Mouse (Mus musculus) ovary, postnatal 14 days (tissue): ENCODE measurements around the gene Ripply3.

Source experiments
- DNase-seq: peaks from one replicate; pipeline ENCODE4 v3.0.0; 2022; ENCODE audit warnings: low spot score

Ripply3 gene

DNA sequence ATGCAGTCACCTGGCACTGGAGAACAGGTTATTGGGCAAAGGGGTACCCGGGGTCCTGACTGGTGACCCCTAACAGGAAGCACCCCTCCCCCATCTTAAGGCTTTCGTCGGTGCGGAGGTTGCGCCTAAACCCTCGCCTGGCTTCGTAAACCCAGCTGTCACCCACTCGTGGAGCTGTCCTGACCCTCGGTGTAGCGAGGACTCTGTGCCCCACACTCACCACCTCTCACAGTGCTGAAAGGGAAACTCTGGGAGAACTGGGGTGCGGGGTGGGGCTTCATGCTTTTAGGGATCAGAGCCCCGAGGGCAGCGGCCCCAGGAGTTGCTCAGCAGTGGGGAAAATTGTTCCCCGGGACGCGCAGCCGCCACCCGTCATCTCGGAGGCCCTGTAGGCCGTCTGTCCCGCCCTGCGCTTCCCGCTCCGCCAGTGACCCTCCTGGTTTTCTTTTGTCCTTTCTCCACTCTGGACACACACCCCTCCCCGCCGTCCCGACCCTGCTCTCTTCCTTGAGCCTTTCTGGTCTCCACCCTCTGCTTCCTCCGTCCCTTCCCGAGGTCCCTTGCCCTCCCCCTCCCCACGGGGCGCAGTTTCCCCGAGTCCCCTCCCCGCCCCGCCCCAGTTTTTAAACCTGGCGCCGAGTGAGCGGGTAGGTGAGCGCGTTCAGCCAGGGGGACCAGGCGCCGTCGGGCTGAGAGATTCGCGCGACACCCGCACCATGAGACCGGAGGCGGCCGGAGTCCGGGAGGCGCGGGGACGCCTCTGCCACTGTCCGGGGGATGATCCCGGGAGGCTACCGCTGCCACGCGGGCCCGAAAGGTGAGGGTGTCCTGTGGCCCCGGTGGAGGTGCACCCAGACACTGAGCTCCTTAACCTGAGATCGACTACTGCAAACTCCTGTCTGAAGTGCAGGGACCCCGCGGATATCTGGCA is at the start of gene Ripply3:
Gene Ripply3 (plus strand): TSS at position 640 of the 931 bp plus-strand sequence.
- DNase-seq, result peak; percentile 25

DNA sequence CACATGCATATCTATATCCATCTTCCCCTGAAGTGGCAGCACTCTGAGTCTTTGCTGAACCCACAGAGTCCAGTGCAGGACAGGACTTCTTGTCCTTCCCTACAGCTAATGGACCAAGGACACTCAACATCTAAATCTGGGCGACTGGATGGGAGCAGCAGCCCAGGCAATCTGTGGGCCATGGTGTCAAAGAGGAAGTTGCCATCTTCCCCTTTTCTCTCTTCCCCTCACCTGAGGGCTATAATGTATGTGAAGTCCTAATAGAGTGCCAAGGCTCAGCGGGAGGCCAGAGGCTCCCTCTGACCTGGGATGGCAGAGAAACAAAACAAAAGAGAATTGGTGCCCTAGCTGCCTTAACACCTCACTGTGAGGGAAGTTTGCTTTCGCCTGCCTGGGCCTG is 44.2 kb upstream of the Ripply3 start:
- no peak for DNase-seq

DNA sequence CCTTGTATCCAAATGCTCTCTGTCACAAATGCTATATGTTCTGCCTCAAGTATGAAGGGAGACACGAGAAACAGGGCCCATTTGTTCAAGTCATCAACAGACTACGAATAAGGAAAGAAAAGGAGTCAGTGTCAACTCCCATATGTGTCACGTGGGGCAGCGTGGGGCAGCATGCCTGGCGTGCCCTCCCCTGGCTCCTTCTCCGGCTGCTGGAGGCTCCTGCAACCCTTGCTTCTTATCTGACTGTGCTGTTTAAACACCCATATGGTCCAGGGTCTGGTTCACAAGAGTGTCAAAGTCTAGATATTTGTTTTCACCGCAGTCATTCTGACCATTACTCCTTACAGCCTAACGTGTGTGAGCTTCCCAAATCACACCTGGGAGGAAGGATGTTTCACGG is 40.4 kb upstream of the Ripply3 start:
- no peak for DNase-seq

DNA sequence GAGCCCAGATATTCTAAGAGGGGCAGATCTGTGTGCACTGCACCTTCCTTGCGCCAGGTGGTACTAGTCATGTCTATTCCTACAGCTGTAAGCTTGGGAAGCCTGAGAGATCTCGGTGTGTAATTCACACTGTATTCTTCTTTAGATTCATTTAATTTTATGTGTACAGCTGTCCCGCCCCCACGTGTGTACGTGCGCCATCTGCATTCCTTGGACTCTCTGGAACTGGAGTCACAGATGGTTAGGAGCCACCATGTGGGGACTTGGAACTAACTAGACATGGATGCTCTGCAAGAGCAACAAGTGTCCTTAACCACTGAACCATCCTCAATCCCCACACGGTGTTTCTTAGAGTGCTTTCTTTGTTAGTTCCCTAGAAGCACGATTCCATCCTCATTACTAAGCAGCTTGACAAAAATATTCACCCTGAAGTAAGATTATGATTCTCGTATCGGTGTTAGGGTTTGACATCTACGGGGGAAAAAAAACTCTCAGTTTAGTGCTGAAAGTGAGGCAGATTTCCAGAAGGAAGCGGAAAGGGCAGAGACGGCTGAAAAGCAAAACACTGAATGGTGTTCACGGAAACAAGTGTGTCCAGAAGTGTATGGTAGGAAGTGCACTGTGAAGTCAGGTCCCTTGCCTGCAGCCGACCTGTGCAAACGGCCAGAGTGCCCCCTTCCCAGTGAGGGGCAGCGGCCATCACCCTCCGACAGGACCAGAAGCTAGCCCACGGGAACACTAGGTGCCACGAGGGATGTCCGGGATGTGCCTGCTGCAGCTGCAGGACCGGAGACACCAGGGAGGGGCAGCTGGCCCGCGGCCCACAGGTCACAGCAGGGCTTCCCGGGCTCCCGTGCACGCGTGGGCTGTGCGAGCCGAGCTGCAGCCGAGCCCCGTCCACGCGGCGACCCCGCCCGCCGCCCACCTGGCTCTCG is 38.8 kb upstream of the Ripply3 start:
- no peak for DNase-seq

DNA sequence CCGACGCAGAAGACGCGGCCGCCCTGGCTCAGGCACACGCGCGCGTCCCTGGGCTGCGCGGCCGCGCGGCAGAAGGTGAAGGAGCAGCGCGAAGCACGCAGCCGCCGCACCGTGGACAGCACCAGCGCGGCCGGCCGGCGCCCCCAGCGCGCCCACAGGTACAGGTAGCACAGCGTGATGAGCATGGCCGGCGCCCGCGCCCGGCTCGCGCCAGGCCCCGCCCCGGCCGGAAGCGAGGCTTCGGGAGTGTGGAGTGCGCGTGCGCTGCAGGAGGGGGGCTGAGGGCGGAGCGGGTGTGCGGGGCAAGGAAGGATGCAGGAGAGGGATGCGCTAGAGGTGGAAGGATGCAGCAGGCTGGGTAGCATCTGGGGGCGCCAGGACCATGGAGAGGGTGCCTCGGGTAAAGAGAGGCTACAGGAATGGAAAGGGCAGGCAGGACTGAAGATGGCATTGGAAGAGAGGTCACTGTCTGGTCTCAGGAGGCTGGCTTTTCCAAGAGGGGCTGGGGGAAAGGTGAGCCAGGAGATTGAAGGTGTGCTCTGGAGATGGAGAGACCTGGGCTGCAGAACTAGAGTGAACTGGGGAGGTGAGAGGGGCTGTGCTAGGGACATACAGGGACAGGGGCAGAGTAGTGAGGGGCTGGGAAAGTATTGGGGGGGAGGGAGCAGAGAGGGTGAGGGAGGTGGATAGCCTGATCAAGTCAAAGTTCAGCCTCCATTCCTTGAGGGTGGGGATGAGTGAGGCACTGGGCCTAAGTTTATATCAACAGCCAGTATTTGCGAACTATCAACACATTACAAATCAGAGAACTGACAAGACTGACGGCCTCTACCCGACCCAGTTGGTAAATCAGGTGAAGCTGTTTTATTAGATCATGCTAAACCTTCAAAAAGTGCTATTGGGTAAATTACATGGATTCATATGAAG is 37.9 kb upstream of the Ripply3 start:
- peak; percentile 66 for DNase-seq

DNA sequence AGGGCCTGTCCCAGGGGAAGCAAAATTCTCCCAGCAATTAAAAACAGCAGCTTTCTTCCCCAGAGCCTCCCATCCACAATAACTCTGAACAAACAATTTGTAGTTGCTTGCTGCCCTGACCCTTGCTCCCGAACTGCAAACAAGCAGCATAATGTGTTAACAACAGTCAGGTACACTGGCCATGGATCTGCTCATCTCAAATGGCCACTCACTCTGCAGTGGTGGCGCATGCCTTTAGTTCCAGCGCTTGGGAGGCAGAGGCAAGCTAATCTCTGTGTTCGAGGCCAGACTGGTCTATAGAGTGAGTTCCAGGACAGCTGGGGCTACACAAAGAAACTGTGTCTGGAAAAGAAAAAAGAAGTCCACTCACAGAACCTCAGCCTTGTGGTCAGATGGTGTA is 37.1 kb upstream of the Ripply3 start:
- DNase-seq, result no peak

DNA sequence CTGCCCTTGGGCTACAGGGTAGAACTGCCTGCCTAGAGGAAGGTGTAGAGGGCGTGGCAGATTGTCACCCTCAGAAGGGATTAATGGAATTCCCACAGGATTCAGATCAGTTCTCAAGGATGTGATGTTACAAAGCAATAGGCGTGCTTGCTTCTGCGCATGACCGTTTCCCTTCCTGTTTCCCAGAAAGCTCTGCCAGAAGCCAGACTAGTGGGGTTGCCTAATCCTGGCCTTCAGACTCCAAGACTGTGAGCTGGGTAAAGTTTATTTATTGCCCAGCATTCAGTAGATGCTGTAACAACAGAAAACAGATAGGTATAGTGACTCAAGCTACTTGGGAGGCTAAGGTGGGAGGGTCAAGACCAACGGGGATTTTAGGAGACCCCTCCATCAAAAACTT is 30.1 kb upstream of the Ripply3 start:
- DNase-seq, result no peak

DNA sequence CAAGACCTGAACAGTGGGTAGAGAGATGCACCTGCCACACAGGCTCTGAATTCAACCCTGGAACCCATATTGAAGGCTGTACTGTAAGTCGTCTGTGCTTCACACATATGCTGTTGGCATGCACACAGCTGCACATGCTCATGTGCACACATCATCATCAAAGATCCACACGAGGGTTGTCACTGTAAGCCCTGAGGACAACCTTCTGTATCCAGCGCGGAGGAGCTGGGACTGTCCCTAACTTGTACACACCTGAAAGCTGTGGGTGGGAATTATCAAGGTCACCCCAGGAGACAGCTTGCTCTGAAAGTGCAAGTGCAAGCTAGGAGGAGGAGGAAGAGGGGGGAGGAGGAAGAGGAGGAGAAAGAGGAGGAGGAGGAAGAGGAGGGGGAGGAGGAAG is 29.0 kb upstream of the Ripply3 start:
- no peak for DNase-seq

DNA sequence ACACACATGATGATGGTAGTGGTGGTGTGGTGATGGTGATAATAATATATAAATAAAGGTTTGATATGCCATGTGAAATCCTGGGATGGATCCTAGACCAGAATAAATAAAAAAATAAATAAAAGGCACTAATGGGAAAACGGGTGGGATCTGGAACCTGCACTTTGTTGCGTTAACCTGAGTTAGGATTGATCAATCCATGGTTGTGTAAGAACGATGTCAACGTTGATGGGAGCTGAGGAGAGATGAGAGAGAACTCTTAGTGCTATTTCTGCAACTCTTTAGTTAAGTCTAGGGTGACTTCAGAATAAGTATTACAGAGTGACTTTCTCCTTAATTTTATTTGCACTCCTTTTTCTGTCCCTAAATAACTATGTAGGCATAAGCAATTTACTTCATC is 27.0 kb upstream of the Ripply3 start:
- no peak for DNase-seq

DNA sequence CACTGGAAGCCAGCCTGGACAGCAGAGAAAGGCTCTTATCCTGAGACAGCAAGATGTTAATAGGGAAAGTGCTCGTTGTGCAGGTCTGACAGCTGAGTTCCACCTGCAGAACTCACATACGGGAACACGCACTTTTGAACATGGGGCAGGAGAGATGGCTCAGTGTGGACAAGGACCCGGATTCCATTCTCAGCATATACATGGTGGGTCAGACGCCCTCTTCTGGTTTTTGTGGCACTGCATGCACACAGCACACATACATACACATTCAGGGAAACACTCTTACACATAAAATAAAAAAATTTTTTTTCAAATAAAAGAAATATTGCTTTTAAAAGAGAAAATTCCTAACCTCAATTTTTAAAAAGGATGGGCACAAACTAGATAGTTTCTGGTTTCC is 26.5 kb upstream of the Ripply3 start:
- no peak for DNase-seq

DNA sequence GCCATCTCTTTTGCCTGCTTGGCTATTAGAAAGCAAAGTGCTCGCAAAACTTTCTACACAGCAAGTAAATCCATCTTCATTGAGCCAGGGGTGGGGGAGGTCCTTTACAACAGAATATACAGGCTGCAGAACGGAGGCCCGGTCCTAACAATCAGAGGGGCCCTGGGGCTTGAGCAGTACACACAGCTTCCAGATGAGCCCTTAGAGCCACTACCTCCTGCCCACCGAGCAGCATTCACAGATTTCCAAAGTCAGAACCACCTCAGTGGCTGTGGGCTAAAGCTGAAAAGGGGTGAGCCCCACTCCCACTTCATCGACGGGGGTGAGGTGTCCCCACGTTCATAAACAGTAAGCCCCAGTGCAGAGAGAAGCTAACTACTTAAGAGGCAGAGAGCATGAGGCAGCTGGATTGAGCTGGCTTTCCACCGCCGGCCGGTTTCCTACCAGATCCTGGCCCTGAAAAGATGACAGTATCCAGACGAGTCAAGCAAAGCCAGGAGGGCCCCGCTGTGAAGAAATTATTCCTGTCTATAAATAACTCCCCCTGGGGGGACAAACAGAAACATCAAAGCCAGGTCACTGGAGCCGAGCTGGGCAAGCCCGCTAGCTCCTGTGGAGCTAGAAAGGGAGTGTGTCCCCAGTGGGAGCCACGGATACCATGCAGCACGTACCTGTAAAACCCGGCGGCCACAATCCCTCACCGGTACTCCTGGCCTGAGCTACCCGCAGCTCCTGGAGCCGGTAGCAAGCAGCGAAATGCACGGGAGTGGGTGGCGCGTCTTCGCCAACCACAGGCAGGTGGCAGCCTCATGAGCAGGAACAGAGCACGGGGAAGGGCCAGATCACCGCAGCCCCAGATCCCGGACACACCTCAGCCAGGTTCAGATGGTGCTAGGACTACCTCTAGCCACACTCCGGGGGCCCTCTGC is 25.7 kb upstream of the Ripply3 start:
- DNase-seq, result no peak

DNA sequence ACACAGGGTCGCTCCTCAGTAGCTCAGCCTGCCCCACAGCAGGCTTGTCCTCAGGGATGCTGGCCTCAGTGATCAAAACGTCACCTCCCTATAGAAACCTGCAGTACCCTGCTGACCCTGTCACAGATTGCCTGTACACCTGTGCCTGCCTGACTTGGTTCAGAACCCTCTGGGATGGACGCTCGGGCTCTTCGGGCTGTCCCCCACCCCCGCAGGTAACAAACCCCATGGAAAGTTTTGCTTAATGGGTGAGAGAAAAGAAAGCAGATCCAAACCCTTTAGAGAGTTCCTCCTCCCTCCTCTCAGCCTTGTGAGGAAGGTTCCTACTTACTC is 25.1 kb upstream of the Ripply3 start:
- DNase-seq, result no peak

DNA sequence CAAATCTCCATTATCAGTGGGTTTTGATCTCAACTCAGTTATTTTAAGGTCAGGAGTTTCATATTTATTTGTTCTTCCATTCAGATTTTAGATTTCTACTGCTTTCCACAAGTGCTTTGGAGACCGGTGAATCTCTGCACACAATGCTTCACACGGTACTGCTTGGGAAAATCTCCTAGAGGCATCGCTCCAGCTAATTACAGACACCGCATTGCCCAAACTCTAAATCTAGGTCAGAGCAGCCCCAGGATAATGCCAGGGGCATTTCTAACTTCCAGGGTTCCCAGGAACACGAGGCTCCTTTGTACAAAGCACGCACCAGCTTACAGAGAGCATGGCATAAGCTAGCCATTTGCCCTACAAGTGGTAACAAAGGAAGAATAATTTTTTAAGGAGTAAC is 20.7 kb upstream of the Ripply3 start:
- no peak for DNase-seq

DNA sequence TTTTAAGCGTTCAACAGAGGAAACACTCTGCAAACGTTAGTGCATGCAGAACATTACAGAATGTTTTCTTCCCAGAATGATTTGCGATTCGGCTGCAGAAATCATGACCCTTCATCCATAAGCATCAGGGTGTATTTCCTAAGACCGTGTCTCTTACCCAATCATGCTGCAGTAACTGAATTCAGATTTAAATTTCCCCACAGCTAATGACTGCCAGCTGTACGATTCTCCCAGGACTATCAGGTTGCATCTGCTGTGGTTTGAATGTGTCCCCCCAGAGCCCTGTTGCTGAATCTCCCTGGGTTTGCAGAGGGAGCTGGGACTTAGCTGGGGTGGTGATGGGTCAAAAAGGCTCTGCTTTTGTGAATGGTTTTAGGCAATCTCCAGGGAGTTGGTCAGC is 20.3 kb upstream of the Ripply3 start:
- DNase-seq, result no peak

DNA sequence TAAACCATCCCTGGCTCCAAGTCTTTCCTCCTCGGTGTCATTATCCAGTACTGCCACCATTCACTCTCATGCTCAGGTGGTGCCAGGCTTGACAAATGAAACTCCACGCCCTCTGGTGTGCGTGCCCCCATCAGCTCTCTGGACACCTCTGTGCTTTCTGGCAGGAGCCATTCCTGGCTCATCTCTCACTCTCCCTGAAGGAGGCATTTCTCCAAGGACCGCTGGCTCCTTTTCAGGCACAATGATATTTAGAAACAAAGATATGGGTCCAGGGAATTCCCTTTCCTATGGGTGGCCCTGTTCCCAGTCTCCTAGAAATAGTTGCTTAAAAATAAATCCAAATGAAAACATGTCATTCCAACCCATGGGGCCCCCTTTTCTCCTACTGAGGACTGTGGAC is 19.2 kb upstream of the Ripply3 start:
- no peak for DNase-seq

DNA sequence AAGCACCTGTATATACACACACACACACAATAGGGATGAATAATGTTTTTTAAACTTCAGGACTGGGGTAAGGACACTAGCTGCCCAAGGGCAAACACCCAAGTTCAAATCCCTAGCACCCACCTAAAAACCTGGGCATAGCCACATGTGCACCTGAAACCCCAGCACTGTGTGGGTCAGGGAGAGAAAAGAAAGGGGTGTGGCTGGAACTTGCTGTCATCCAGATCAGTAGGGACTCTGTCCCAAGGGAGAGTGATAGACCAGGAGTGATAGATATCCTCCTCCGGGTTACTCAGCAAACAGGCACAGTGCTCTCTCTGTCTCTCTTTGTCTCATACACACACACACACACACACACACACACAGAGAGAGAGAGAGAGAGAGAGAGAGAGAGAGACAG is 16.8 kb upstream of the Ripply3 start:
- no peak for DNase-seq

DNA sequence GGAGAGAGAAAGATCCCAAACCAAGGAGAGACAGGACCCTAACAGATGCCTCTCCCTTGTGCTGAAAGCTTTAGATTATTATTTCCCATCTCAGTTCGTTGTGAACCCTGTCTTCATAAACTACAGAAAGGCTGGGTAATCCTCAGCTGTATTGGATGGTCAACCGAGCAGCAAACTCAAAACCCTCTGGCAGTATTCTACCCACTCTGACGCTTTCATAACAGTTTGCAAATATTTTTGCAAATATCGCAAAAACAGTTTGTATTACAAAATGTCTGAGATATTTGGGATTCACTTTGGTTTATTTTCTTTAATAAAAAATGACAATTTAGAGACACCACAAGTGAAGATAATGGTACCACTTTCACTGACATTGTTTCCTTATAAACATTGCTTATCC is 16.3 kb upstream of the Ripply3 start:
- DNase-seq, result no peak

DNA sequence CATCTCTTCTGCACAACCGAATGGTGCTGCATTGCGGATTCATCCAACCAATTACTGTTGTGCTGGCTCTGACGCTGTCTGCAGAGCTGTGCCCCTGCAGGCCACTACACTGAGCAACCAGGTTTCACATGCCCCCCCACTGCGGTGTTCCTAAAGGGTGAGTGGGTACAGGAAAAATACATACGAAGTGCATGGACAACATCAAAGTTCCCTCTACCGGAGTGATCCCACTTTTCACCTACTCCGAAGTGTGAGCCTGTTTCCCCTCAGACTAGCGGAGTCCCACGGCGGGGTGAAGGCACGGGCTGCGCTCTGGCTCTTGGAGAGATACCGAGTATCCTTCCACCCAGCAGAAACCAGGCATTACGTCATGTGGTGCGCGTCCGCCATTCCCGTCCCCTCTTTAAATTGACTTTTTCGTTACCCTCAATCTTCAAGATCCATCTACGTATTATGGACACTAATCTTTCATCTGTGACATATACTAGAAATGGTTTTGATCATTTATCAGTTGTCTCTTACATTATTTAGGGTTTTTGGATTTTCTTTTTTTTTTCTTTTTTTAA is 15.5 kb upstream of the Ripply3 start:
- DNase-seq, result peak; percentile 66

DNA sequence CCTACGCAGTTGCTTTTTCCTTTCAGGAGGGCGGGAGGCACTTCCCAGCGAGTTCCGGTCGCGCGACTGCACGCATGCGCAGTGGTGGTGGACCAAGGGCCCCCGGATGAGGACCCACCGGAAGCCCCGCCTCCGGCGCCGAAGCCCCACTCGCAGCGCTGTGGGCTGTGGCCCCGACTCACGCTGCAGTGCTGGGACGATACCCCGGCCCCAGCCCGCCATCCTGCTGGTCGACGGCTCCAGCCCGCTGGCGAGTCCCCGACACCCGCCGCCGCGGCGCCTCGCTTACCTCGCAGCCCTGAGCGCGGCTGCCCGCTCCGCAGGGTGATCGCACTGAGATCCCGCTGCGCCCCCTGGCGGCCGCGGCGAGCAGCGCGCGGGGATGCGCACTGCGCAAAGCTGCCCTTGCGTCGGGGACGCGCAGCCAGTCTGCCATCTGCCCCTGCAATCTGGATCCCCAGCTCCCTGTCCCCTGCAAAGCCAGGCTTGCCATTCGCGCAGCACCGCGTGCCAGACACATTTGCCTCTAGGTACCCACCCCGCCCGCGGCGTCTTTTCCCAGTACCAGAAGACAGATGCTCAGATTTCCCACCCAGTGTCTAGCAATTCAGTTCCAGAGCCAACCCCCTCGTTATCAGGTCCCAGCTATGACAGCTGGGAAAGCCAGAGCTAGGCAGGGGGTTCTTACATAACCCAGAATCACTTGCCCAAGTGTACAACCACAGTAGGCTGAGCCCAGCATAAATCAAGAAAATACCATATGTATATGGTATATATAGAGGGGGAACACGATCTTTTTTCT is 14.8 kb upstream of the Ripply3 start, which contains the start of gene Hlcs:
Gene Hlcs (minus strand): TSS at position 343 of the 802 bp plus-strand sequence.
- DNase-seq, result peak; percentile 96

DNA sequence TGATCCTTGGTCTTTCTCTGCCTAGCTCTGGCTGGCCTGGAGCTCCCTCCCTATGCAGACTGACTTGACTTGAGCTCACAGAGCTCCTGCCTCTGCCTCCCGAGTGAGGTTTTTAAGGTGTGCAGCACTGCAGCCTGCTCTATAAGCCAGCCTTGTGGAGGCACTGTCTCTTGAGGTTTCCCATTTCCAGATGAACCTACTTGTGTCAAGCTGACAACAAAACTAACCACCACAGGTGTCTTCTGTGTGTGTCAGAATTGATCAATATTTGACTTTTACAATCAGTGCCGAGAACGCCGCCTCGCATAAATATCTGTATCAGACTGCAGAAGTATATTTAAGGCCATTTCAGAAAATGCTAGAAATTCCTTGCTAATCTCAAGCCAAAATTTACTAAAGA is 13.6 kb upstream of the Ripply3 start:
- DNase-seq, result no peak
